Mouse (Mus musculus): Measurements from ENCODE around the gene E430018J23Rik. TPM values are rescaled to one million over a fixed set of nuclear protein-coding genes. Genes with fewer than 3 reads are reported as not detected.

E430018J23Rik gene
- polyA plus RNA-seq, 1 experiment, result 1.9 TPM

DNA sequence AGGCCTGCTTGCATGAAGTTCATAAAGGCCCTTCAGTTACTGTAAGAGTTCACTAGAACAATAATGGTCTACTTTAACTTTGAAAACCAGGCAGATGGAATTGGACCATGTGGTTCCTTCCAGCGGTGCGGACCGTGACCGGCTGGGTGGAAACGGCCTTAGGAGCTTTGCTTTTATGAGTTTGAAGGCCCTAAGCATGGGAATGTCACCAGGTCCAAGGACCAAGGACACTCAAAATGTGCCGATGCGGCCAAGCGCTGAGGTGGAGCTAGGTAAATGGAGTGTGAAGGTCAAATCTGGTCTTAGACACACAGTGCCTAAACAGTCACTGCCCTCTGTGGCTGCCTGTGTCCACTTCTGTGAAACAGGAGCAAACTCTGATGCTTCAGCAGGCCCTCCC lies 52.1 kb downstream of the E430018J23Rik start:
- WGBS, result 94% methylated on average over 8 of the region's 8 CpGs
- Histone ChIP-seq H3K4me1 (ENCODE audit: control insufficient read depth, insufficient read depth, low read length) (no peaks in the 10 kb centered on the region), H3K4me3 (replicated peaks; ENCODE audit: control insufficient read depth, low read depth, low read length) (no peak overlapping the region), H3K27ac (ENCODE audit: control insufficient read depth, insufficient read depth, low read depth, low read length, poor library complexity) (no peak overlapping the region)
- TF ChIP-seq POLR2A (IDR thresholded peaks at IDR 0.05; ENCODE audit: borderline replicate concordance, control insufficient read depth, low read depth, low read length) (no peak), CTCF (IDR thresholded peaks at IDR 0.05; ENCODE audit: control insufficient read depth, insufficient read depth, low read length) (no peak)

Other genes with a start within 250 kb of the E430018J23Rik start
- 46.6 and 64.1 TPM in 2 replicates for gene Cd2bp2, start 197.6 kb downstream of the E430018J23Rik start, polyA plus RNA-seq (2011; ENCODE audit: insufficient read depth, insufficient read length, low replicate concordance, missing spikeins)
- gene Tbc1d10b, start 185.2 kb downstream of the E430018J23Rik start, polyA plus RNA-seq (2011; ENCODE audit: insufficient read depth, insufficient read length, low replicate concordance, missing spikeins), result 53.6 and 84.9 TPM in 2 replicates
- 32.2 and 126 TPM in 2 replicates for gene Mylpf, start 184.7 kb downstream of the E430018J23Rik start, polyA plus RNA-seq (2011; ENCODE audit: insufficient read depth, insufficient read length, low replicate concordance, missing spikeins)
- 2.6 and 6.6 TPM in 2 replicates for gene Zfp553, start 160.6 kb downstream of the E430018J23Rik start, polyA plus RNA-seq (2011; ENCODE audit: insufficient read depth, insufficient read length, low replicate concordance, missing spikeins)
- gene Sept1, start 160.5 kb downstream of the E430018J23Rik start, polyA plus RNA-seq (2011; ENCODE audit: insufficient read depth, insufficient read length, low replicate concordance, missing spikeins), result 76.8 and 153 TPM in 2 replicates
- 10.6 and 13.1 TPM in 2 replicates for gene Zfp771, start 149.4 kb downstream of the E430018J23Rik start, polyA plus RNA-seq (2011; ENCODE audit: insufficient read depth, insufficient read length, low replicate concordance, missing spikeins)
- 23.2 and 50.6 TPM in 2 replicates for gene Dctpp1, start 132.9 kb downstream of the E430018J23Rik start, polyA plus RNA-seq (2011; ENCODE audit: insufficient read depth, insufficient read length, low replicate concordance, missing spikeins)
- gene Sephs2, start 119.6 kb downstream of the E430018J23Rik start, polyA plus RNA-seq (2011; ENCODE audit: insufficient read depth, insufficient read length, low replicate concordance, missing spikeins), result 28.4 and 64.7 TPM in 2 replicates
- gene Itgal, start 97.4 kb downstream of the E430018J23Rik start, polyA plus RNA-seq (2011; ENCODE audit: insufficient read depth, insufficient read length, low replicate concordance, missing spikeins), result 11.9 and 51.9 TPM in 2 replicates
- gene Zfp768, start 48.0 kb downstream of the E430018J23Rik start, polyA plus RNA-seq (2011; ENCODE audit: insufficient read depth, insufficient read length, low replicate concordance, missing spikeins), result 2.9 and 5.1 TPM in 2 replicates
- gene Zfp747, start 17.6 kb downstream of the E430018J23Rik start, polyA plus RNA-seq (2011; ENCODE audit: insufficient read depth, insufficient read length, low replicate concordance, missing spikeins), result 2.8 and 3.9 TPM in 2 replicates
- 1.2 and 2.4 TPM in 2 replicates for gene 9130019O22Rik, start 6.5 kb downstream of the E430018J23Rik start, polyA plus RNA-seq (2011; ENCODE audit: insufficient read depth, insufficient read length, low replicate concordance, missing spikeins)
- 2.1 and 2.5 TPM in 2 replicates for gene Zfp764, start 13.2 kb upstream of the E430018J23Rik start, polyA plus RNA-seq (2011; ENCODE audit: insufficient read depth, insufficient read length, low replicate concordance, missing spikeins)
- gene Zfp688, start 28.4 kb upstream of the E430018J23Rik start, polyA plus RNA-seq (2011; ENCODE audit: insufficient read depth, insufficient read length, low replicate concordance, missing spikeins), result 20.9 and 21.4 TPM in 2 replicates
- gene Zfp689, start 55.5 kb upstream of the E430018J23Rik start, polyA plus RNA-seq (2011; ENCODE audit: insufficient read depth, insufficient read length, low replicate concordance, missing spikeins), result 2.0 and 3.1 TPM in 2 replicates
- gene Prr14, start 66.0 kb upstream of the E430018J23Rik start, polyA plus RNA-seq (2011; ENCODE audit: insufficient read depth, insufficient read length, low replicate concordance, missing spikeins), result 70.4 and 119 TPM in 2 replicates
- 44.9 and 98.7 TPM in 2 replicates for gene Fbrs, start 85.6 kb upstream of the E430018J23Rik start, polyA plus RNA-seq (2011; ENCODE audit: insufficient read depth, insufficient read length, low replicate concordance, missing spikeins)
- gene Srcap, start 118.4 kb upstream of the E430018J23Rik start, polyA plus RNA-seq (2011; ENCODE audit: insufficient read depth, insufficient read length, low replicate concordance, missing spikeins), result 44.3 and 98.5 TPM in 2 replicates
- gene Gm42715, start 126.0 kb upstream of the E430018J23Rik start, polyA plus RNA-seq (2011; ENCODE audit: insufficient read depth, insufficient read length, low replicate concordance, missing spikeins), result 5.3 and 7.8 TPM in 2 replicates
- 20.5 and 41.0 TPM in 2 replicates for gene Tmem265, start 167.8 kb upstream of the E430018J23Rik start, polyA plus RNA-seq (2011; ENCODE audit: insufficient read depth, insufficient read length, low replicate concordance, missing spikeins)
- 83.6 and 169 TPM in 2 replicates for gene Phkg2, start 179.7 kb upstream of the E430018J23Rik start, polyA plus RNA-seq (2011; ENCODE audit: insufficient read depth, insufficient read length, low replicate concordance, missing spikeins)
- 9.9 and 15.2 TPM in 2 replicates for gene Ccdc189, start 195.0 kb upstream of the E430018J23Rik start, polyA plus RNA-seq (2011; ENCODE audit: insufficient read depth, insufficient read length, low replicate concordance, missing spikeins)
- 52.7 and 66.7 TPM in 2 replicates for gene Rnf40, start 195.1 kb upstream of the E430018J23Rik start, polyA plus RNA-seq (2011; ENCODE audit: insufficient read depth, insufficient read length, low replicate concordance, missing spikeins)
- 6.3 and 14.2 TPM in 2 replicates for gene Zfp629, start 222.2 kb upstream of the E430018J23Rik start, polyA plus RNA-seq (2011; ENCODE audit: insufficient read depth, insufficient read length, low replicate concordance, missing spikeins)

Measured in bone marrow, adult 2 months (tissue).